Comparison of ENCODE assay signal across 22 mouse cellular contexts in the genomic region with DNA sequence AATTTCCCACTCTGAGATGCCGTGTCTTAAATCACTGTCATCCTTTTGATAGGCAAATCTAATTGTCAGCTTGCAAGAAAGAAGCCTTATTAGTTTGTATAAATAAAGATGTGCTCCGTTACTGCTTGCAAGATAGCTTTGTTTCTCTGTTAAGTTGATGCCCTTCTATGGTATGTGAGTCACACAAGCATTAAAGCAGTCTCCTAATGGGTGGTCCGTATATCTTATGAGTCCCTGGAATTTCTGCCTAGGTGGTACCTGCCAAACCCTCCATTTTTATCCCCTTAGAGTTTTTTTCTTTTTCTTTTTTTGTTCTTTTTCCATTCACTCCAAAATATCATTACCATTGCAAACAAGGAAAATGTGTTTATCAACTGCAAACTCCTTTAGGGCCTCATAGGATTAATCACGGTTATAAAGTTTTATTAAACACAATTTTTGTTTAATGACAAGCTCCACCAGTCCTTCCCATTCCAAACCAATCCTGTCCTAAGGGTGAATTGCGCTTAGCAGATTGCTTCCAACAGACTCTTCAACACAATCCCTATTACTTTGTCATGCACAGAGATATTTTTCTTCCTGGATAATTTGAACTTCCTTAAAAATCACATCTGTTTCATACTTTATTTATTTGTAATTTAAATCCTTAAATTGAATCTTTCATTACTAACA.
DNase-seq lines count a peak whose midpoint lies in the region; ATAC-seq and TF ChIP-seq lines count a peak whose summit lies in the region.
"Had no signal": no experiment of that assay in that cellular context is flagged by ENCODE, and none has a peak within 500 bp of the region (broad histone marks: within the 10 kb centered on the region; RNA-seq: fewer than 3 reads in every experiment).

No protein-coding gene starts in this region.

- H3K4me2 ChIP-seq in lung, embryonic 14.5 days = no peak overlapping the region
- H3K4me2 ChIP-seq in midbrain, embryonic 14.5 days (ENCODE audit: low read length) = no peak overlapping the region
- H3K4me2 ChIP-seq in midbrain, embryonic 11.5 days = no peak overlapping the region
- H3K4me2 ChIP-seq: embryonic facial prominence, embryonic 12.5 days; embryonic facial prominence, embryonic 15.5 days; forebrain, embryonic 12.5 days had no signal

- no peak for TF ChIP-seq CTCF in lung, embryonic 14.5 days (IDR thresholded peaks at IDR 0.05; ENCODE audit: low read depth)
- TF ChIP-seq CTCF in brain, embryonic 14.5 days (IDR thresholded peaks at IDR 0.05; ENCODE audit: borderline replicate concordance, extremely low read depth, insufficient read depth, insufficient read length) = no peak

- no peaks in the 10 kb centered on the region for H3K4me1 ChIP-seq in lung, embryonic 14.5 days (ENCODE audit: insufficient read depth)
- H3K4me1 ChIP-seq in midbrain, embryonic 14.5 days (ENCODE audit: control insufficient read depth, insufficient read depth, low read length) = peaks cover 8% of the 10 kb centered on the region; the same call in 1 of the 2 replicates
- H3K4me1 ChIP-seq in midbrain, embryonic 11.5 days (ENCODE audit: control insufficient read depth, insufficient read depth, low read length) = no peaks in the 10 kb centered on the region
- no peaks in the 10 kb centered on the region for H3K4me1 ChIP-seq in hindbrain, embryonic 10.5 days (replicated peaks)
- H3K4me1 ChIP-seq: embryonic facial prominence, embryonic 15.5 days had no signal

- TF ChIP-seq POLR2A in brain, embryonic 14.5 days (IDR thresholded peaks at IDR 0.05; ENCODE audit: borderline replicate concordance, extremely low read depth, insufficient read depth, insufficient read length, poor library complexity, severe bottlenecking) = no peak

- DNase-seq in lung, embryonic 14.5 days = no peak
- no peak for DNase-seq in lung, postnatal 14 days
- peak; percentile 46 for DNase-seq in midbrain, embryonic 14.5 days
- no peak for DNase-seq in midbrain, embryonic 11.5 days (ENCODE audit: low spot score, missing footprints)
- DNase-seq in MN1 (ENCODE audit: low spot score) (peak; percentile 36), liver (no peak)
- DNase-seq in brain, embryonic 14.5 days (ENCODE audit: low read depth) = peak; percentile 44
- DNase-seq in hindbrain, embryonic 10.5 days (ENCODE audit: low spot score) = no peak
- DNase-seq: adrenal gland, adult 8-10 months; cerebellum, adult 11 months; cerebellum, adult 18-20 months; cerebellum, adult 8-10 months; cerebellum, adult 9-11 months; cerebellum, postnatal 36 days; embryo, embryonic 11 days had no signal

- H3K27ac ChIP-seq in lung, embryonic 14.5 days (ENCODE audit: low read depth) = no peak overlapping the region
- H3K27ac ChIP-seq in midbrain, embryonic 14.5 days (replicated peaks; ENCODE audit: low read depth, low read length) = no peak overlapping the region
- H3K27ac ChIP-seq in midbrain, embryonic 11.5 days (ENCODE audit: low read depth, low read length) = no peak overlapping the region
- no peak overlapping the region for H3K27ac ChIP-seq in hindbrain, embryonic 10.5 days
- H3K27ac ChIP-seq: embryonic facial prominence, embryonic 12.5 days; embryonic facial prominence, embryonic 15.5 days; forebrain, embryonic 10.5 days; forebrain, embryonic 12.5 days had no signal

- peak; percentile 14; the same call in 1 of the 2 replicates for ATAC-seq in lung, embryonic 14.5 days (ENCODE audit: insufficient read depth)
- ATAC-seq in midbrain, embryonic 14.5 days (ENCODE audit: low FRiP score, low TSS enrichment) = peak; percentile 40; the same call in 1 of the 2 replicates
- ATAC-seq in midbrain, embryonic 11.5 days (ENCODE audit: low FRiP score) = no peak
- ATAC-seq: activated CD4-positive, CD25-positive, alpha-beta regulatory T cell, adult 4 months; Patski had no signal

- WGBS in lung, embryonic 14.5 days = 57% methylated on average over 5 of the region's 5 CpGs
- WGBS in midbrain, embryonic 14.5 days = 48% methylated on average over 5 of the region's 5 CpGs
- 74% methylated on average over 5 of the region's 5 CpGs for WGBS in midbrain, embryonic 11.5 days
- WGBS in hindbrain, embryonic 10.5 days = 77% methylated on average over 5 of the region's 5 CpGs

- H3K9ac ChIP-seq in lung, embryonic 14.5 days = no peak overlapping the region
- H3K9ac ChIP-seq in midbrain, embryonic 14.5 days (replicated peaks; ENCODE audit: low read length) = no peak overlapping the region
- H3K9ac ChIP-seq in midbrain, embryonic 11.5 days (ENCODE audit: low read length) = no peak overlapping the region
- H3K9ac ChIP-seq: embryonic facial prominence, embryonic 12.5 days; embryonic facial prominence, embryonic 15.5 days; forebrain, embryonic 12.5 days had no signal

- no peaks in the 10 kb centered on the region for H3K27me3 ChIP-seq in lung, embryonic 14.5 days (ENCODE audit: insufficient read depth, low read length)
- no peaks in the 10 kb centered on the region for H3K27me3 ChIP-seq in midbrain, embryonic 14.5 days (ENCODE audit: control insufficient read depth, insufficient read depth, low read length)
- H3K27me3 ChIP-seq in midbrain, embryonic 11.5 days (ENCODE audit: control insufficient read depth, insufficient read depth, low read length) = no peaks in the 10 kb centered on the region
- no peaks in the 10 kb centered on the region for H3K27me3 ChIP-seq in hindbrain, embryonic 10.5 days (ENCODE audit: insufficient read depth, poor library complexity, severe bottlenecking)
- H3K27me3 ChIP-seq: embryonic facial prominence, embryonic 12.5 days; embryonic facial prominence, embryonic 15.5 days; forebrain, embryonic 12.5 days had no signal

- no peaks in the 10 kb centered on the region for H3K9me3 ChIP-seq in lung, embryonic 14.5 days (ENCODE audit: low read depth, low read length)
- no peaks in the 10 kb centered on the region for H3K9me3 ChIP-seq in midbrain, embryonic 14.5 days (ENCODE audit: control insufficient read depth, low read length)
- H3K9me3 ChIP-seq in midbrain, embryonic 11.5 days (ENCODE audit: control insufficient read depth, low read length) = no peaks in the 10 kb centered on the region
- no peaks in the 10 kb centered on the region for H3K9me3 ChIP-seq in hindbrain, embryonic 10.5 days
- H3K9me3 ChIP-seq: embryonic facial prominence, embryonic 12.5 days; embryonic facial prominence, embryonic 15.5 days; forebrain, embryonic 10.5 days; forebrain, embryonic 12.5 days had no signal

- no peaks in the 10 kb centered on the region for H3K36me3 ChIP-seq in lung, embryonic 14.5 days (ENCODE audit: insufficient read depth)
- H3K36me3 ChIP-seq in midbrain, embryonic 14.5 days (ENCODE audit: control insufficient read depth, insufficient read depth, low read length) = no peaks in the 10 kb centered on the region
- no peaks in the 10 kb centered on the region for H3K36me3 ChIP-seq in midbrain, embryonic 11.5 days (ENCODE audit: control insufficient read depth, insufficient read depth, low read length)
- no peaks in the 10 kb centered on the region for H3K36me3 ChIP-seq in hindbrain, embryonic 10.5 days
- H3K36me3 ChIP-seq: embryonic facial prominence, embryonic 12.5 days; embryonic facial prominence, embryonic 15.5 days; forebrain, embryonic 10.5 days; forebrain, embryonic 12.5 days had no signal

- no peak overlapping the region for H3K4me3 ChIP-seq in lung, embryonic 14.5 days (ENCODE audit: low read depth, low read length)
- no peak overlapping the region for H3K4me3 ChIP-seq in midbrain, embryonic 14.5 days (replicated peaks; ENCODE audit: low read depth, low read length)
- no peak overlapping the region for H3K4me3 ChIP-seq in midbrain, embryonic 11.5 days (ENCODE audit: low read depth, low read length)
- no peak overlapping the region for H3K4me3 ChIP-seq in hindbrain, embryonic 10.5 days
- H3K4me3 ChIP-seq: embryonic facial prominence, embryonic 12.5 days; embryonic facial prominence, embryonic 15.5 days; erythroblast, embryonic 14.5 days; forebrain, embryonic 10.5 days; forebrain, embryonic 12.5 days had no signal

Comparison
In these comparisons a context has a peak if more than half of its experiments do, and no peak if none do; other contexts are left out.
1. DNase-seq: peak in midbrain, embryonic 14.5 days (single experiment), MN1 (single experiment) and brain, embryonic 14.5 days (single experiment); none in lung, embryonic 14.5 days (single experiment), lung, postnatal 14 days (single experiment), midbrain, embryonic 11.5 days (single experiment), hindbrain, embryonic 10.5 days (single experiment) and liver (single experiment).